Mouse (Mus musculus): ENCODE data around the gene Gm10309.
A peak's percentile ranks its signal among the peaks of the same experiment; 100 is the strongest.

The Gm10309 gene

DNA sequence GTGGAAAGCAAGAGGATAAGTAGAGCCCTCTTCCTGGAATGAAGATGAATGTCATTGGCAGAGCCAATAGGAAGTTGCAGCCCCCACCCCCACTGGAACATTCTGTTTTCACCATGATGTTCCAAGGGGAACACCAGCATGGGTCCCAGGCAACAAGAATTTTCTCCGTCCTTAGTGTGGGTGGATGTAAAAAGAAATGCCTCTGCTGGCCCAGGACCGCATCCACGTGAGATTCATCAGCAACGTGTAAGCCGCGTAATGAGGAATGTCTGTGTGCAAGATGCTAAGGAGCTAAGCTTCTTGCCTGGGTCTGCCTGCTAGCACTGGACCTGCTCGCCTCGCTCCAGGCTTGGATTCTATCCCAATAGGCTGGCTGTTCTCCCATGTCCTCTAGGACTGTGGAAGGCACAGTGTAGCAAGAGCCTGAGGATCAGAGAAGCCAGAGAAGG is at the start of gene Gm10309:
Gene Gm10309 (minus strand): TSS at position 50 of the 449 bp plus-strand sequence.
- DNase-seq (ENCODE audit: low read depth, low spot score) = no peak

DNA sequence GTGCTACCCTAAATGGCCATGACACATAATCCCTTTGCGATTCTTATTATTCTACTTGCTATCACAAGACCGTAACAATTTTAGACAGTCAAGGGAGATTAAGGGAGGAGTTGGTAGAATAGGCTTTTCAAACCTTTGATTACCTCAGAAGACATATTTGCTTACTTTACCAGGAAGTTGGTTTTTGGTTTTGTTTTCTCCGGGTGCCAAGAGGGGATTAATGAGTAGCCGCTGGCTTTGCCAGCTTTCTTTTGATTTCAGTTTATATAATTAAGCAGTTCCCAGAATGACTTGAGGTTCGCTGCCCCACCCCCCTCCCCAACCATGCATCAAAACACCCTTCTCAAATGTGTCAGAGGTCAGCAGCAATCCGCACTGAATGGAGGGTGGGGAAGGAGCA is 47.0 kb upstream of the Gm10309 start:
- no peak for DNase-seq (ENCODE audit: low read depth, low spot score)

DNA sequence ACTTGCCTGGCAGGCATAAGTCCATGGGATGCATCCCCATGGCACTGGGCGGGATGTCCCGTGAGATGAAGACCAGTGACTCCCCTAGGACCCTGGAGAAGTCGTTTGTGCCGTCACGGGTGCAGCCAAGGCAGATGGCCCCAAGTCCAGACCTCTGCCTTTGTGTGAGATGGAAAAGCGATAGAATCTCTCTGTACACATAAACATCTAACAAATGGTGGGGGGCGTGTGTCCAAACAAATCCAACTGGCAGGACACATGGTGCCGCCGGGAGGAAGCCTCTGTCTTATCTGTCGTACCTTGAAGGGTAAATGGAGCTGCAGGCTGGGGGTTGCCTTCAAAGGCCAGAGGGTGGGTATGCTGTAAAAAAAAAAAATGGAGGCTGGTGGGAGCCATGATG is 46.5 kb upstream of the Gm10309 start:
- no peak for DNase-seq (ENCODE audit: low read depth, low spot score)

DNA sequence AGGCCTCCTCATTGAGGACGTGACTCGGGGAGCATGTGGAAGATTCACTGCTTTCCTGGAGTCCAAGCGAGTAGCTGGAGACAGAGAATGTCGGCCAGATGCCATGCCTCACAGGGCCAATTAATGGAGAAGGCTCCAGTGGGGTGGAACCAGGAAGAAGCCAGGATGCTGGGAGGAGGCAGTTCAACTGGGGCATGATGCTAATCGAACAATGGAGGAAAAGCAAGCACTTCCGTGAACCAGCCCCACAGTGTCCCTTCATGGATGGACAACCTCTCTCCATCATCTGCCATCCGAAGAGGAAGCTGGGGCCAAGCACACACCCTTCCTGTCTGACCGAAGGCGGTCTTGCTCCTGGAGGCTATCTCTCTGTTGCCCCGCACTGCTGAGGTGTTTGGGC is 44.1 kb upstream of the Gm10309 start:
- DNase-seq (ENCODE audit: low read depth, low spot score) = no peak

DNA sequence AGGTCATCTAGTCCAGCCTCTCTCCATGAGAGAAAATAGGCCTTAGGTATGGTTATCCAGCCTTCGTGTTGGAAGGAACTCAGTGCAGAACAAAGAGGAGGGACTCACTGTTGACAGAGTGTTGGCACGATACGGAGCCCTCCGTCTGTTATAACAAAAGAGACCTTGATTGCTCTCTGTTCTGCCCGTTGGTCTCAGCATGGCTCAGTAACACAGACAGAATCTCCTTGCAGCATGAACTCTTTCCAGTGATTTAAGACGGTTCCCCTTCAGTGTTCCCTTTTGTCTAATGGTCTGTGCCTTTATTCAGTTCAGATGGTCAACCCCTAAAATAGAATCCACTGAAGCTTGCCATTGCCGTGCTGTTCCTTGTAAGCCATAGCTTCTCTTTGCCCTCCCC is 41.5 kb upstream of the Gm10309 start:
- no peak for DNase-seq (ENCODE audit: low read depth, low spot score)

DNA sequence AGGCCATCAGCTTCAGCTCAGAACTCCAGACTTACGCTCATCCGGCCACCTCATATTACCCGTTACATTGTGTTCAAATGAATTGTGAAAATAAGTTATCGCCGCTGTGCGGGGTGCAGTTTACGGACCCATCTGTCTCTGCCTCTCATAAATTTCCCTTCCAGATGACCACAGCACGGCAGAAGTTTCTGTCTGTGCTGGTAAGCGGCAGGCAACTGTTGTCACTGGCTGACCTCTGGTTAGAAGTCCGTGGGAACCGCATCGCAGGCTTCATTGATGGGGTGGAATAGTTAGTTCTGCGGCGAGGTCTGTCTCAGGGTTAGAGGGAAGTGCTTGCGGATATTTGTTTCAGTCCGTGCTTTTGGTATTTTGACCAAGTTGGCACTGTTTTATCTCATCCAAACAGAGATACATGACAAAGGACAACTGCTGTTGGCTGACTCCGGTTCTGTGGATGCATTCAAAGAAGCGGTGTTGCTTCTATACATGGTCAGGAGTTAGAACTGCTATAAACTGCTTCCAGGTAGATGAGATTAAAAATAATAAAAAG is 34.9 kb upstream of the Gm10309 start:
- no peak for DNase-seq (ENCODE audit: low read depth, low spot score)

DNA sequence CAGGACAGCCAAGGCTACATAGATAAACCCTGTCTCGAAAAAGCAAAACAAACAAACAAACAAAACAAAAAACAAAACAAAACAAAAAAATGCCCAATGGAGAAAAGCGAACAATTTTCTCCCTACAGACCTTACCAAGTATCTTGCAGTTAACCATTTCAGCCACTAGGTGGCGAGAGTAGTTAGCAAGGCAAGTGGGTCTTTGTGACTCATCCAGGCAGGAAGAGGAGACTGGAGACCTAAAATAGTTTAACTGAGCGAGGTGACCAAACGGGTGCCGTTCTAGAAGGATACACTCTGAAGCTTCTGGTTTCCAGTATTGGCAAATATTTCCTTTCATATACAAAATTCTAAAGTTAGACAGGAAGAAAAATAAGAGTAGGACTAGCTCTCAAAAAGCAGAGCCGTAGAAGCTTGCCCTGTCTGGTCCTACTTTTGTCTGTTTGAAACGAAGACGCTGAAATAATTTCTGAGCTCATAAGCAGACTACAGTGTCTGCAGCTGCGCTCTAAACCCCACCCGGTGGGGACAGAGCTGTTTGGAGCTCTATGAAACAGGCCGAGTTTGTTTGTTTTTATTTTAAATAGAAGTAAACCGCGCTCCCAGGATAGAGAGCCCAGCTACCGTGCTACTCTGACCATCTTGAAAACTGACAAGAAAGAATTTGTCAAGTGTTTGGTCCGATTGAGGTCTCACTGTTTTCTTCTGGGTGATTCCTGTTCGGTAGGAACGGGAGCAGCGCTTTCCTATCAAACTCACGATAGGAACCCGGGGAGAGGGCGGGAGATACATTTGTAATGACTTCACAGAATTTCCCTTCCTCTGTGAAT is 31.0 kb upstream of the Gm10309 start:
- peak; percentile 64 for DNase-seq (ENCODE audit: low read depth, low spot score)

DNA sequence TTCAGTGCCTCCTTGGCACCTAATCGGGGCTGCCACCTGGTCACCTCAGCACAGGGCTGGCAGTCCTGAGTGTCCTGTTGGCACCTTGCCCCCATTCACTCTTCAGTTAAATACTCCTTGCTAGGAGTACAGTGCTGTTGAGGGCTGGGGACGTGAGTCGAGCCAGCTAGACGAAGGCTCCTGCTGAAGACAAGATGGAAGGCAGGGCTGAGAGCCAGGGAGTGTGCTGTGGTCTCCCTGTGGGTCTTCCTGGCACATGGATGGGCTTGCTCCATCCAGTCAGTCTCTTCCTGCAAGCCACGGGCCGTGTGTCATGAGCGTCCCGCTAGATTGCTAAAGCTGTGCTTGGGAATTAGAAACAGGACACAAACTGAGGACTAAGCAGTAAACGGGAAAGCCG is 30.1 kb upstream of the Gm10309 start:
- no peak for DNase-seq (ENCODE audit: low read depth, low spot score)

DNA sequence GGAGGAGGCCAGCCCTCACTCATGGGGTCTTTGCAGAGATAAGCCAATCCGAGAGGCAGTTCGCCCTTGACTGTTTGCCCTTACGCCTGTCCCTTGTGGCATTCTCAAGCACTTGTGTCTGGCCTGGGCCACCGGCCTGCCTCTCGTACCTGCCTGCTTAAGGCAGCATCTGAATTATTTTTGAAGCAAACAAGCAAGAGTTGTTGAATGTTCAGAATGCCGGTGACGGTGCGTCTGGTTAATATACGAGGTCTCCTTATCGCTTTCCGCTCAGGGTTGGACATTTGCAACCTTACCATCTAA is 28.5 kb upstream of the Gm10309 start:
- DNase-seq (ENCODE audit: low read depth, low spot score) = no peak

DNA sequence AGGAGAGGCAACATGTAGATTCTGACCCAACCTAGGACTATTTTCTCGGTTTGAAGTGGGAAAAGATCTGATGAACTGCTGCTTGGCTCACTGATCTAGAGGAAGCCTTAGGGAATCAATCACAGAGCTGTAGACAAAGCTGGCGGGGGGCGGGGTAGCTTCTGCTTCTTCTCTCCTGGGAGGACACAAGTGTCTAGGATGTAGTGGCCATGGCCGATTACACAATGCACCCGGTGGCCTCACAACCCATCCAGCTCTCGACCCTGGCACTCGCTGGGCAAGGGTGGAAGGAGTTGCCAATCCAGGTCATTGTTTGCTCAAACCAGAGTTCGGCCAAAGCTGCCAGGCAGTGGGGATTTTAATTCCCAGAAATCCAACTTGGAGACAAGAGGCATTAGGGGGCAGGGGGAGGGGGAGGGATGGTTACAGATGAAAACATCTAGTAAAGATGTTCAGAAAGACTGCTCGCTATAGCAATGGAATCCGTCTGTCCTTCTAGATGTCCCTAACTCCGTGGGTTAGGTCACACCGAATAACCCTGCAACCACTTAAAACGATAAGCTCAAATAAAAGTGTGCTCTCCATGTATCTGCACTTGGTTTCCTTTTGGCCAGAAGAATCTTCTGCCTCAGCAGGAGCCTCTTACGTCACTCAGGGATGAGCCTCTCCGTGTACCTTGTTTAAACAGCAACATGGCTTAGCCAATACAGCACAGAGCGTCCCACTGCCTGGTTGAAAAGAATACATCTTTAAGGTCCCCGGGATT is 27.9 kb upstream of the Gm10309 start:
- no peak for DNase-seq (ENCODE audit: low read depth, low spot score)

DNA sequence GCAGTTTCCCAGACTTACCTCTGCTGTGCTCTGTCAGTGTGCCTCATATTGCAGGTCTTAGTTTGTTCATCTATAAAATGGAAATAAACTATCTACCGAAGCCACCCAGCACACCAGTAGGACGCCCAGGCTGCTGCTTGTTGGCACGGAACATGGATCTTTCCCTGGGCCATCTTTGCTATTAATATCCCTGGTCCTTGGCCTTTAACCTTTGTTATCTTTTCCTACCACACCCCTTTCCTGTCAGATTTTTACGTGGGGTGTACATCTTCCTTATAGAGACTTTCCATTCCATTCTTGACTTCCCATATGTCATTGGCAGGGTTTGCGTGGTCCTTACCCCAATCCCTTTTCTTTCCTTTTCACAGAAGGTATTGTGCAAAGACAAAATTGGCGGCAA is 26.2 kb upstream of the Gm10309 start:
- DNase-seq (ENCODE audit: low read depth, low spot score) = no peak

DNA sequence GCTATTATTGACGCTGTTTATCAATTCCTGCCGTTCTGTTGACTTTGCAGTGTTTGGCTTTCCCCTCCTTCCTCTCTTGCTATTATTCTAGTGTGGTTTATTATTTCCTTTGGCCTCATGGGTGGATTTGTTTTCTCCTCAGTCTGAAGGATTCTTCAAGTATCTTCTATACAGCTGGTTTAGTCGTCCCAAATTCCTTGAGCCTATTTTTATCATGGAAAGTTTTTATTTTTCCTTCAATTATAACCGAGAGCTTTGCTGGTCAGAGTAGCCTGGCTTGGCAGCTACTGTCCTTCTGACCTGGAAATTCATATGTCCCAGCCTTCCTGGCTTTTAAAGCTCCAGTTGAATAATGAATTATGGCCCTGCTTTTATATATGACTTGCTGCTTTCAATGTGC is 24.4 kb upstream of the Gm10309 start:
- DNase-seq (ENCODE audit: low read depth, low spot score) = no peak

DNA sequence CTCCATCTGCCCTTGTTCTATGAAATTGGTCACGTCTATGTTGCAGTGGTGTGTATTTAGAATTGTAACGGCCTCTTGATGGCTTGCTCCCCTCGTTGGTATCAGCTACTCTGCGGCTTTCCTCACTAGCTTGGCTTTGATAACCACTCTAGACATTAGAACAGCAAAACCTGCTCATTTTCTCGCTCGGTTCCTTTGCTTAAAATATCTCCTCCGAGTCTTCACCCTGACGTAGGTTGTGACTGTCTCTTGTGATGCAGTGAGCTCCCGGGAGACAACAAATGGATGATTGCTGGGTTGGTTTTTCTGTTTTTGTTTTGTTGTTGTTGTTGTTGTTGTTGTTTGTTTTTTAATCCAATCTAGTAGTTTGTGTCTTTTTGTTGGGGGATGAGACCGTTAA is 24.0 kb upstream of the Gm10309 start:
- no peak for DNase-seq (ENCODE audit: low read depth, low spot score)

DNA sequence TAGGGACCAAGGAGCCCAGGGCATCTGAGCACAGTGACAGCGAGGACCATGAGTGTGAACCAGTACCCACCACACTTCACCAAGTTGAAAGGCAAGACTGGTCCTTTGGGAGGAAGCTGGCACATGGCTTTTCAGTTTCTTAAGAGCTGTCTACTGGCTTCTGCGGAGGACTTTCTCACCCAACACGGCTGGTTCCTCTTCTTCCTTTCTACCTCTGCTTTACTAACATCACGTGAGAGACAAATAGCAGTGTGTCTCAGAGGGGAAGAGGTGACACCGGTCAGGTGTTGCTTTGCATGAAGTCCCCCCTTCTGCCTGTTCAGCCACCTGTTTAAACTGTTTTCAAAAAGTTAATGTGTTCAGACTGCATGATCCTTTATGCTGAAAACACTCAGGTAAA is 22.3 kb upstream of the Gm10309 start:
- DNase-seq (ENCODE audit: low read depth, low spot score) = no peak

DNA sequence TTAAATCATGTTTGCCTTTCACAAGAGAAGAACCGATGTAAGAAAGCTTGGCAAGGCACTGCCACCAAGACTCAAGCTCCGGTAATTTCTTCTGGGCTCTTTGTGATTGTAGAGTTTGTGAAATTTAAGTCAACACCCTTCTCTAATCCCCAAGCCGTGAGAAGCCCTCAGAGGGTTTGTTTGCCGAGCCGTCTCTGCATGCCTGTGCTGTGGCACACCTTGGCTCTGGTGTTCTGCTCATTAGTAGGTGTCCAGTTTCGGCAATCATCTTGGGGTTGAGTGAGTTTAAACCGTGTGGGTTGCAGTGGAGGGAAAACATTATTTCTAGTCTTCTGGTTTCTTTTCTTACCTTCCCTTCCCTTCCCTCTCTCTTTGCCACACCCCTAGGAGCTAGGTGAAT is 21.0 kb upstream of the Gm10309 start:
- DNase-seq (ENCODE audit: low read depth, low spot score) = no peak

DNA sequence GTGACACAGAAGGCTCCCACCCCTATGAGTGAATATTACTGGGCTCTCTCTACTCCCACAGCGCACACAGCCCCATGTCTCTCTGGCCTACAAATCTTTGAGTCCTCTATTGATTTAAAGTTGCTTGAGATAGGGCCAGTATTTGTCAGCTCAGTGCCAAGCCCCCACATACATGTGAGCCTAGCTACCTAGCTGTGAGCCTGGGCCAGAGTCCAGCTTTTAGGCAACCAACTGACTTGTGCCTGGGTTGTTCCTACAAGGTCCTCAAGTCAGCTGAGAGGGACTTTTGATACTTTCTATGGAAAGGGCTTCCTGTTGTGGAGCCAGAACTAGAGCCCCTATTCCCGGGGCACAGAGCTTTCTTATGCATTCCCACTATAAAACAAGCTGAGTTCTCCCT is 20.0 kb upstream of the Gm10309 start:
- no peak for DNase-seq (ENCODE audit: low read depth, low spot score)

DNA sequence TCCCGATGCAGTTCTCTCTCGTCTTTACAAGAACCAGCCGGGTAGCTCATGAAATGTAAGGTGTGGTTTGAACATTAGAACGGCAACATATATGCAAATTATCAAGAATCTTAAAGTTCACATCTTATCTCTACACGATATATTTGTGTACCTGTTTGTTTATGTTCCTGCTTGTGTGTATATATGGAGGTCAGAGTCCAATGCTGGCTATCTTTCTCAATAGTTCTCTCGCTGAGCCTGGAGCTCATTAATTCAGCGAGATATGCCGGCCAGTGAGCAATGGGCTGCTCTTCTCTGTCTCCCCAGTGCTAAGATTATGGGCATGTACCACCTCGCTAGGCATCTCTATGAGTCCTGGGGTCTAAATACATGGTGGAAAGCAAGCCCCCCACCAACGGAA is 18.8 kb upstream of the Gm10309 start:
- DNase-seq (ENCODE audit: low read depth, low spot score) = no peak

DNA sequence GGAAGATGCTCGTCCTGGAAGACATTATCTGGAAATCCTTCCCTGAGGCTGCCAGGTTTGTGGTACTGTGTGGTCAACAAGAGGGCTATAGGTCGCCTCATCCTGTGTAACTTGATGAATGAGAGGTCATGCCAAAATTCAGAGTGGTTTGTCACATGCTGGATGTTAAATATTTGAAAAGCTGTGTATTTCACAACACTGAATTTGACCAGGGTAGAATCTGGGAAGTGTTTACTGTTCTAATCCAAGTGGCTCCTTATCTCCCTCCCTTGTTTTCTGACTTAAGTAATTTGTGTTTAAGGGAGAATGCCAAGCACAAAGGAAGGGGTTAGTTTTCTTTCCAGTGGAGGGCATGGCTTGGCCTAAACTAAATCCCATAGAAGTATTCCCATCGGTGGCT is 18.3 kb upstream of the Gm10309 start:
- DNase-seq (ENCODE audit: low read depth, low spot score) = no peak

DNA sequence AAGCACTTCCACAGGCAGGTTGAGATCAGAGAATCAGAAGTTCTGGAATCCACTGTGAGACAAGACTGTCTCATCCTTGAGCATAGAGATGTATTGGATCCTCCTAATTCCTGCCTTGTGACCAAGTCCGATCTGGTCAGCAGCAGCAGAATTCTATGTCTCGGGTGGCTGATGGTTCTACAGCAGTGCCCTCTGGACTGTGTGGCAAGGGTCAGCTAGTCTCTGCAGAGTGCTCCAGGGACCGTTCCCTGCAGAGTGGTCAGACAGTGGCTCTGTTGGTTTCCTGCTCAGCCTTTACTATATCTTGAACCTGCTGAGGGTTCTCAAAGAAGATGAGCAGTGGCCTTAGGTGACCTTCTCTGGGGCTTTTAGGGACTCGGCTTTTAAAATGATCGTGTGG is 17.6 kb upstream of the Gm10309 start:
- no peak for DNase-seq (ENCODE audit: low read depth, low spot score)

DNA sequence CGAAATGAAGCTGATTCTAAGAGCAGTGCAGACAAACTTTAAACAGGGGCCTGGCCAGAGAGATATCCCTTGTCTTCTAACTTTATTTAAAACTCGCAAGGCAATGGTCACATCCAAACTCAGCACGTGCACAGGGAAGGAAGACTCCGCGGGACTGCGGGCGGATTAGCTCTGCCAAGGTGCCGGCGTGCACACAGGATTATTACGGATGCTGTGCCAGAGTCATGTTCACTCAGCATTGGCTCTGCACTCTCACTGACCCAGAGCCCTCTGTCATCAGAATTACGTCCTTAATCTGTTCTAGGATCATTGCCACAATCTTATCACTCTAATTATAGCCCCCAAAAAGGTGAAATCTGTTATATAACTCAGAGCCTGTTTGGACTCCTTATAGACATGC is 16.2 kb upstream of the Gm10309 start:
- no peak for DNase-seq (ENCODE audit: low read depth, low spot score)

DNA sequence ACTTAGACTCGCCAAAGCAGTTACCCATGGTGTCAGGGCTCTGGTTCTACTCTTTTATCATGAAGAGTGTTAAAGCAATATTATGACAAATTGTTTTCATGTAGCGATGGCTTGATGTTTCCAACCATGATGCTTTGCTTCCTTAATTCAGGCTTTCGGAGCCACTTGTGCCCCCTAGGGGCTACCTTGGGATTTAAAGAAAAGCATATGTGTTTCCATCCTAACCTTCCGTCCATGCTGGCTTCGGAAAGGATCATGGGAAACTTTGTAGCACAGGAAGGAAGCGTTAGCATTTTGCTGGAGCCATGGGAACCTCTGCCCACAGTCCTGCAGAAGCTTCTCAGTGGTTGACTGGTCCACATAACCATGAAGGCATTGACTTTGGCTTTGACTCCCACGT is 13.6 kb upstream of the Gm10309 start:
- no peak for DNase-seq (ENCODE audit: low read depth, low spot score)

DNA sequence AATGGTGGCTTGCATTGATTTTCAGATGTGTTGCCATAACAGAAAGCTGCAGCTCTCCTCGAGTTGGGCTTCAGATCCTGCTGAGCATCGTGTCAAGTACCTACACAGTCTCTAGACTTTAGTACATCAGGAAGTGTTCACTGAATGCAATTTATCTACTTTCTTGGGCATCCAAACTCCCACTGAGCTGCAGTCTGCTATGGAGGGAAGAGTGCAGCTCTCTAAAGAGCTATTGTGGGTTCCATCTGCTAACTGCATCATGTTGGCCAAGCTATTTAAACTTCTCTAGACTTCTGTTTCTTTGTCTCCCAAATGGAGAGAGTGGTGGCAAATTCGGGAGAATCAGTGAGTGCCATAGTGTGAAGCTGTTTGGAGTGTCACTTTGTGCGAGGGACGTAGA is 11.6 kb upstream of the Gm10309 start:
- no peak for DNase-seq (ENCODE audit: low read depth, low spot score)

DNA sequence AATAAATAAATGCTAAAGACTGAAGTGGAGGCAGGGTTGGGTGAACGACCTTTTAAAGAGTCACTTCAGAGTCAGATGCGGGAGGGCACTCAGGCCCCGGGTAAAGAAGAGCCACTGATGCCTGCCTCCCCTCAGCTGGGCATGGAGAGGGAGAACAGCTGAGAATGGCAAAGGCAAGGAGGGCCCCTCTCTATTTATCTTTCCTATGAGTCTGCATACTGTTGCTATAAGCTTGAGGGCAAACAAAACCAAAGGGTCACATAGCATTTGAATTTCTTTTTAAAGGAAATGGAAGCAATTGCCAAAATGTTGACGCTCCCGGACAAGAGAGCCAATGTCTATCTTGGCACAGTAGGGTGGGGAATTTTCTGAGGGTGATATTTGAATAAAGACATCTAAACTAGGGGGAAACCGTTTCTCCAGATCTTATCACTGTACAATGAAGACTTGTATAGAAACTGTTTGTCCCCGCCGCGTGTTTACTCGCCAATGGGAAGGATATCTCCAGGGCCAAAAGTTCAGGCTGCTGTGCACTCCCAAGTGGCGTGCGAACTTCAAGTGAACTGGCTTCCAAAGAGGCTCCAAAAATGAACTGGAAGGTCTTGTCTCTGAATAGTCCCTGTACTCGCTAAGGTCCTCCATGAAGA is 10.1 kb upstream of the Gm10309 start:
- DNase-seq (ENCODE audit: low read depth, low spot score) = no peak
